Mouse (Mus musculus): Measurements from ENCODE around the gene Zfp184.

DNA sequence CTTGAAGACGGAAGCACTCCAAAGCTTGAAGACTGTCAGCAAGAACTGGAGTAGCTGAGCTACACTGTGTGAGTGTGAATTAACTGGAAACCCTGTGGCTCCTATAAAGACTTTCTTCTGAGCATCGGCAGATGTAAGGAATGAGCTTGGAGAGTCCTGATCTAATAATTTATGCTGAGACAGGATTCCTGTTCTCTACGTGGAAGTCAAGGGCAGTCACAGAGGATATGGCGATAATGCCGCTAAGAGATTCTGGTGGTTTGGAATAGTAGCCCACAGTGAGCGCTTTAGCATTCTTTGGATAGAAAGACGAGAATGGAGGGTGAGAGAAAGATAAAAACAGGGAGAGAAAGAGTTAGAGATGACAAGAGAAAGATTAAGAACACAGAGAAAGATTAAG, 63.0 kb downstream of the Zfp184 start:
- TF ChIP-seq POLR2A (IDR thresholded peaks at IDR 0.05; ENCODE audit: low read depth, low read length): no peak
- TF ChIP-seq CTCF (conservative IDR thresholded peaks at IDR 0.05; ENCODE audit: insufficient read depth, insufficient read length, low read depth, low read length): no peak
